Mouse (Mus musculus) testis, postnatal 10 days (tissue): ENCODE measurements around the gene 4930558K02Rik.

Experiments
- DNase-seq: peaks from one replicate; pipeline ENCODE4 v3.0.0; 2021; ENCODE audit warnings: low spot score

The 4930558K02Rik gene

DNA sequence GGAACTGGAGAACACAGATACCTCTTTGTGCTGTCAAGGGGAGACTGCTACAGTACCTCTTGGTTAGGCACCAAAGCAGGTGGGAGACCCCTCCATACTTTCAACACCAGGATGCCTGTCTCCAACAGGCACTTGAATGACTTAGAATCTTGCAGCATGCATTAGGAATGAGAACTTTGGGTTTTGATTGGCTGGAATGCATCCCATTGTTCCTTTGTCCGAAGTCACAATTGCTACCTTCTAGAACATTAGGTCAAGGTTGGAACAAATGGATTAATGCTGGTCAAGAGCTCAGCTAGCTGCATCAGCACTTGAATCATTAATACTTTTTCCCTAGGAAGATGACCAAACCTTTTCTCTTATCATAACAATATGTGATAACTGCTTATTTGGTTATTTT is at the start of gene 4930558K02Rik:
4930558K02Rik (minus strand) TSS at position 101 of the 400 bp plus-strand sequence.
- no peak for DNase-seq

DNA sequence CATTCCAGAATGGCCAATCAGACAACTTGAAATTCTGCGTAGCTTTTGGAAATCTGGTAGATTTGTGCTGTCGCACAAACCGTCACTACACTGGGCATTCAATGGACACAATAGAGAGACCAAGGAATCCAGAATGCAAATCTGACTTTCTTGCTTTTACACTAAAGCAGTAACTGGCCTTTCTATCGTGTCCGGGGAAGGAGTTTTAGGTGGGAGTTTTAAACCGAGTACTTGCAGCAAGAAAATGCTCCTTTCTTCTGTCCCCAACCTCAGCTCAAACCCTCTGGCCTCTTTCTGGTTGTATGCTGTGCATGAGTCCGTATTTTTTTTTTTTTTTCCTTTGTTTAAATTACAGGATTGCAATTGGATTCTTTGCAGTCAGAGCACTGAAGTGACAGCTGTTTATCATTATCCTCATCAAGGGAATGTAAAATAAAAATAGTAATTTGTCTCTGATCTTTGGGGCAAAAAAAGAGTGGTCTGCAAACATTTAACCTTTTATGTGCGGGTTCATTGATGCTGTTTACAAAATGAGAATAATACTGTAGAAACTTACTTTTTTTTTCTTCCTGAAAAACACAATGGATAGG is 44.3 kb upstream of the 4930558K02Rik start:
- DNase-seq = no peak

- DNase-seq = no peak
Measured at GRCm38 (mm10) chr1:162020766-162021165, 41.3 kb upstream of the 4930558K02Rik start.

DNA sequence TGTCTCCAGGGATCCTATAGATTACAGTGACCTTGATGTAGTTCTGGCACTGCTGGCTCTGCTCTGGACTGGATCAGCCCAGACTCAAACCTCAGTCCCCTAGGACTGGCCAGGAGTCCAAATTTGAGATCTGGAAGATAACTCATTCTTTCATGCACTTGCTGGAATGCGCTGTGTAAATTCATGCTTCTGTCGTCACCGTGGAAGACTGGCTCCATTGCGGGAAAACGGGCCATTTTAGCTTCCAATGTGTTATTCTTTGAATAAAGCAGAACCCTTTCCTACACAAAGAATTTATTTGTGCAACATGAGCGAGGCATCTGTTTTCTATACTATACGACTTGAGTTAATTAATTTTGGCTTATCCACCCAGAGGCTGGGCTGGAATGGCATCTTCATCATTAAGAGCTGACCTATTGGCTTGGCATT is 40.9 kb upstream of the 4930558K02Rik start:
- no peak for DNase-seq

DNA sequence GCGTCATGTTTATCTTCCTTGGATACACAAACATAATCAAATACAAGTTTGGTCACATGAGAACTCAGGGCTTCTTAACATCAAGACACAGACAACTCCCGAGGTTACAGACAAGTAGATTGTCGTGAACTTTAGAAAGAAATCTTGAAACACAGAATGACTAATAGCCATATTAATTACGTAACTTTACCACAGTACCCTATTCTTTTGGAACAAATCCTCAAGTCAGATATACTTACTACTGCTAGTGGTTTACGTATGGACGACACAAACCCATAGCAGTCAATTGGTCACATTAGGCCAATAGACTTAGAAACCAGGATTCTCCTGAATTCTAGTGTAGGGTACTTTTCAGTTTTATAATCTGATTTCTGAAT is 39.2 kb upstream of the 4930558K02Rik start:
- DNase-seq = no peak

- DNase-seq = no peak
Measured at GRCm38 (mm10) chr1:162017975-162018600, 38.7 kb upstream of the 4930558K02Rik start.

- no peak for DNase-seq
Measured at GRCm38 (mm10) chr1:162016982-162017381, 37.5 kb upstream of the 4930558K02Rik start.

- DNase-seq = no peak
Measured at GRCm38 (mm10) chr1:162015247-162015862, 35.9 kb upstream of the 4930558K02Rik start.

- no peak for DNase-seq
Measured at GRCm38 (mm10) chr1:162013561-162013960, 34.1 kb upstream of the 4930558K02Rik start.

- DNase-seq = no peak
Measured at GRCm38 (mm10) chr1:162011523-162012245, 32.2 kb upstream of the 4930558K02Rik start.

DNA sequence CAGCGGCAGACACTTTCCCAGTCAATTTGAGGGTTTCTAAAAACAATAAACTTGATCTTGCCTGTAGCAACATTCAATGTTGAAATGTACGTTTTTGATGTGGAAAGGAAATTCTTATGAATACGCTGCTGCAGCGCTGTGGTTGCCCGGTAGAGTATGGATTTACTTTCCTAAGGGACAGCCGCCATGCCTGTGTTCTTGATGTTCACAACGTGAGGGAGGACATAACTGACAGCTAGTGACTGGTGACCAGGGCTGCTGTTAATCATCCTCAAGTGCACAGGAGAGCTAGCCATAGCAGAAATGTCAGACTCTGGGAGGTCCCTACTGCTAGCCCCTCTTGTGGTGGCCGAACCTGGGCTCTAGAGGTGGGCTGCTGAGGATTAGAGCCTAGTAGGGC is 29.6 kb upstream of the 4930558K02Rik start:
- DNase-seq = no peak

DNA sequence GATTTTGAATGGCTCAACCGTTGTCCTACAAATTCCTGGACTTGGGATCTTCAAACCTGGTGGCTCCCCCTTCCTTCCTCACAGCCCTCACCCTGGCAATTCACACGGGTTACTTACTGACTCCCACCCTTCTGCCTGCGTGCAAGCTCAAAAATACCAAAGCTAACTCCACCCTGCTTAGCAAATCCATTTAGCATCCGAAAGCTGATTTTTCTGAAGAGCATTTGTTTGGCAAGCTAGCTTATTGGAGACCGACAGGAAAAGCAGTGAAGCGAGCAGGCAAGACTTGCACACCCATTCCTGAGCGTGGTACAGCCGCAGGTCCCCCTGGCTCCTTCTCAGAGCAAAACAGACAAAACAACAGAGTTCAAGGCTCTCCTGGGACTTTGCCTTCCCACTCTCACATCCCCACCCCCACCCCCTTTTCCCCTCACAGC is 29.2 kb upstream of the 4930558K02Rik start:
- no peak for DNase-seq

DNA sequence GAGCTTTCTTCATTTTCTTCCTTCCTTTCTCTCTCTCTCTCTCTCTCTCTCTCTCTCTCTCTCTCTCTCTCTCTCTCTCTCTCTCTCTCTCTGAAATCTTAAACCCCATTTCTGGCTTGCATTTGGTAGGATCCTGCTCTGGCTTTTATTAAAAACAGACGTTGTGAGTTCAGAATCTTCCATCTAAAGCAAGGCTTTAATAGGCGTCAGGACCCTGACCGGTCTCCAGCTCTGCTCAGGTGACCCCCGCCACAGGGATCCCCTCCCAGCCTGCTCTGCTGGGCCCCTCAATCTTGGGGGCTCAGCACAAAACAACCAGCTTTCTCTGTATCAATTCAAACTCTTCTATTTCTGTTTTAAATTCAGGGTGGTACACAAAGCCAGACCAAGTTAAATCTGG is 28.8 kb upstream of the 4930558K02Rik start:
- no peak for DNase-seq

DNA sequence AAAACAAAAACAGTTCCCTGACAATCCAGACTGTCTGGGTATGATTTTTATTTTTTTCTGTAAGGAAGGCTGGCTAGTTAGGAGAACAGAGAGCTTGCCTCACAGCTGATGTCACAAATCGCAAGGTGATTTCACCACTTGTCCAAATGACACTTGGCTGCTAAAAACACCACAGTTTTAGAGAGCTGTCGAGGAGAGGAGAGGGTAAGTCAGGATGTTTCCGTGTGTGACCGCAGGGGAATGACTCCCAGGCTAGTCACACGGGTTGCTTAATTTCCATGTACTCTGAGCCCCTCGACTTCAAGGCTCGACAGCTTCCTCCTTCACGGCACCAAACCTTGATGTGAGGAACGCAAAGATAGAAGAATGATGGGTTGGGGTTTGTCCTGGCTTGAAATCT is 26.7 kb upstream of the 4930558K02Rik start:
- DNase-seq = no peak

- no peak for DNase-seq
Measured at GRCm38 (mm10) chr1:162004821-162005770, 25.7 kb upstream of the 4930558K02Rik start.

DNA sequence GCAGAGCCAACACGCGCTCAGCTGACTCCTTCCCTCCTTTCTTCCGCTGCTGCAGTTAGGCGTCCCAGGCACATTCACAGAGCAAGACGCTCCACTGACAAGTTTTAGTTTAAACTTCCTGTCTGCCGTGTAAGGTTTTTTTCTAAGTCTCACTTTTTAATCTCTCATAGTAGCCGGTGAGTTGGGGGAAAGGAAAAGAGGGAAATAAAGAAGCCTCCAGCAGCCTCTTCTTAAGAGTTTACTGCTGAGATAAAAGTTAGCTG is 25.0 kb upstream of the 4930558K02Rik start:
- no peak for DNase-seq

GRCm38 (mm10) chr1:162003729-162004517 is 24.5 kb upstream of the 4930558K02Rik start:
- DNase-seq = no peak

GRCm38 (mm10) chr1:162001328-162001727 is 21.9 kb upstream of the 4930558K02Rik start:
- no peak for DNase-seq

DNA sequence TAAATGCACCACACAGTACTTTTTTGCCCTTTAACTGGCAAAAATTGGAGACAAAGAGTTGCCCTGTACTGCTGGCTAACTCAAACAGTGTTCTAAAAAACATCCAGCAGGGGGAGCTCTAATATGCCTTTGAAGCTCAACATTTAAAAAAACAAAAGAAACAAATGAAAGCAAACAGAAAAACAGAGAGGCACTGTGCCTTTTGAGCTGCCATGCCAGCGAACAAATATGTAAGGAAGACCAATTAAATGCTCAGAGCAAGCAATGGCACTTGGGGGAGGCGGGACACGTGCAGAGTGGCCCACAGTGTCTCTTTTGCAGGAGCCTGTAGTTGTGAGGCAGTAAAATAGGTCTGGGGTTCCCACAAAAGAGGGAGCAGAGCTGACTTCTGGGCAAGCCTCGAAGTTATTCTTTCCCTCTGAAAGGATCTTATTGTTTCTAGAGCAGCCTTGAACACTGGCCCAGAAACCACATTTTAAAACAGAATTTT is 20.5 kb upstream of the 4930558K02Rik start:
- no peak for DNase-seq

DNA sequence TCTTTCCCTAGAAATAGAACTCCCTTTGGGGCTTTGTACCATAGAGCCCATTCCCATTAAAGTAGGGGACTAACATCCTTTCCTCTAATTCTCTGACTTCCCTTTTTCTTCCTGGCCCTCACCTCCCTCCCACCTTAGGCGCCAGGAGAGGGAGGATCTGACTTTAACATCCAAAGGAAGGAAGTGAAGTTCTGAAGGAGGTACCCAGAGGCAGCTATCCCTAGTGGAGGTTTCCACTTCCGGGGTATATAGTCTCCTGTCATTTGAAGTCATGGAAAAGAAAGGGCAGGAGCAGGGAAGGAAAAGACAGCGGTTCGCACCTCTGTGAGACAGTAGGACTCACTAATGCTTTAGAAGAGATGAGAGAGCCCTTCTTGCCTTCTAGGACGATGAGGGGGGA is 19.9 kb upstream of the 4930558K02Rik start:
- no peak for DNase-seq

DNA sequence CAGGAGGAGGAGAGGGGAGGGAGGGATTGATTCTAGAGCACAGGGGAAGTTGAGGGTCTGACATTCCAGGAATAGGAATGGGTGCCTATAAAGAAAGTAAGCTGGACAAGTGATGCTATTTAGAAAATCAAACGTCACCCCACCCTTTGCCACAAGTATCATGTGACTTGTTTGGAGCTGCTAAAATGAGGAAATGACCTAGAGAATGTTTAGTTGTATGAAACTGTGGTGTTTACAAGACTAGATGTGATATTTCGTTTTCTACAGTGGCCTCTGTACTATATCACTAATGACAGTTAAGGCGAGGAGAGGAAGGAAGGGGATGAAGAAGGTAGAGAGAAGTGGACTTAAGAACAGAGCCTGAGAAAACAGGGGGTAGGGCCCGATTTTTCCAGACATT is 19.3 kb upstream of the 4930558K02Rik start:
- no peak for DNase-seq
